Mouse (Mus musculus) left cerebral cortex, adult 2 months (tissue): ENCODE results near the gene Trim56. TPM values are rescaled to one million over a fixed set of nuclear protein-coding genes. Genes with fewer than 3 reads are reported as not detected.
A peak's percentile ranks its signal among the peaks of the same experiment; 100 is the strongest.

Source experiments
- DNase-seq, 2 experiments: peaks; one replicate each; pipeline ENCODE4 v3.0.0; 2021 to 2022; ENCODE audit warnings: low spot score in 2 of 2, mixed read lengths in 1 of 2; ENCODE audit errors: extremely low spot score in 1 of 2
- H3K27ac ChIP-seq: fragments of 200-600 bp; 2 replicates; pipeline ENCODE4 v1.8.1; 2022
- H3K4me3 ChIP-seq: fragments of 200-600 bp; 2 replicates; pipeline ENCODE4 v1.8.1; 2022
- CTCF ChIP-seq: fragments of 200-600 bp; IDR thresholded peaks from 2 replicates; pipeline ENCODE4 v1.8.1; 2022; ENCODE audit warnings: antibody characterized with exemption, mild to moderate bottlenecking, moderate library complexity
- intact Hi-C: fragments of 180-260 bp; cut with DNase I; formaldehyde crosslinking; loops from one replicate; pipeline ENCODE4 v1.15.1; 2025
- total RNA-seq, 2 experiments: library from RNA; stranded (reverse); gene quantifications; 2 replicates each; pipeline ENCODE4 v1.2.3; 2021

Gene Trim56
- total RNA-seq, 2 experiments from 2014 or later, result 4.3 to 5.7 TPM

GRCm38 (mm10) chr5:137085021-137085420 lies 31.0 kb downstream of the Trim56 start:
- no peak for DNase-seq
- Histone ChIP-seq H3K4me3 (no peak overlapping the region), H3K27ac (no peak overlapping the region)
- intact Hi-C loops, result no loop called here
- no peak for TF ChIP-seq CTCF

DNA sequence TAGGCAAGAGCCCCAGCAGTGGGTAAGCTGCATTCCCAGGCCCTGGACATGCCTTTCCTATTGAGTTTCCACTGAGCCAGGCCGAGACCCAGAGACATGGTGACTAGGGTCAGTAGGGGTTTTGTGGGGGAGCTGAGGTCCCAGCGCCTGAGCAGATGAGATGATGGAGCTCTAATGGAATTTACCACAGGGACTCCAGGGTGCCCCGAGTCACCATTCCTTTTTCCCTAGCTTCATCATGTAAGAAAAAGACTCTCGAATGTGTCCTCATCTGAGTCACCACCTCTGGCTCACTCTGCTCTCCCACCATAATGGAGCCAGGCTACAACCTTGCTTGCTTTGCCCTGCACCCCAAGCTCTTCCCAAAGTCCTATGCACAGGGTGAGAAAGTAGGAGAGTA lies 33.0 kb downstream of the Trim56 start:
- intact Hi-C loops, result no loop called here
- no peak for TF ChIP-seq CTCF
- Histone ChIP-seq H3K27ac (no peak overlapping the region), H3K4me3 (no peak overlapping the region)
- DNase-seq, result no peak

- Histone ChIP-seq H3K27ac (no peak overlapping the region), H3K4me3 (no peak overlapping the region)
- no peak for DNase-seq
- no peak for TF ChIP-seq CTCF
- intact Hi-C loops, result no loop called here
Measured at GRCm38 (mm10) chr5:137079849-137080248, 36.2 kb downstream of the Trim56 start.

- intact Hi-C loops, result no loop called here
- no peak for TF ChIP-seq CTCF
- no peak overlapping the region for H3K4me3 ChIP-seq
- H3K27ac ChIP-seq, result no peak overlapping the region
- no peak for DNase-seq
Measured at GRCm38 (mm10) chr5:137078616-137079015, 37.4 kb downstream of the Trim56 start.

- H3K4me3 ChIP-seq, result no peak overlapping the region
- intact Hi-C loops, result no loop called here
- DNase-seq, result no peak
- TF ChIP-seq CTCF, result no peak
- H3K27ac ChIP-seq, result no peak overlapping the region
Measured at GRCm38 (mm10) chr5:137078041-137078440, 38.0 kb downstream of the Trim56 start.

DNA sequence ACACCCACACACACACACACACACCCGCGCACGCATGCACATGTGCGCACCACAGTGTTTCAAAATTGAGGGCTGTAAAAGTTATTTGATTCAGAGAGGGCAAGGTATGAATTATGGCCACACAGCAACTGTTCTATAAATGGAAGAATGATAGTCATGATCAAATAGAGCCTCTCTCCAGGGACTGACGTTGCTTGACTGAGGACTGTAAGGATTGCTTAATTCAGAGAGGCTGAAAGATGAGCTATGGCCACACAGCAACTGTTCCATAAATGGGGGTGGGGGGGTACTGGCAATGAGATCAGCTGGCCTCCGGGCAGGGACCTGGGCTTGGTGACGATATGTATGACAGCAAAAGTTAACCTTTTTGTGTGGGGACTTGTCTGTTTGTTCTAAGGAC lies 38.8 kb downstream of the Trim56 start:
- no peak for TF ChIP-seq CTCF
- H3K4me3 ChIP-seq, result no peak overlapping the region
- H3K27ac ChIP-seq, result no peak overlapping the region
- intact Hi-C loops, result no loop called here
- DNase-seq, result no peak

DNA sequence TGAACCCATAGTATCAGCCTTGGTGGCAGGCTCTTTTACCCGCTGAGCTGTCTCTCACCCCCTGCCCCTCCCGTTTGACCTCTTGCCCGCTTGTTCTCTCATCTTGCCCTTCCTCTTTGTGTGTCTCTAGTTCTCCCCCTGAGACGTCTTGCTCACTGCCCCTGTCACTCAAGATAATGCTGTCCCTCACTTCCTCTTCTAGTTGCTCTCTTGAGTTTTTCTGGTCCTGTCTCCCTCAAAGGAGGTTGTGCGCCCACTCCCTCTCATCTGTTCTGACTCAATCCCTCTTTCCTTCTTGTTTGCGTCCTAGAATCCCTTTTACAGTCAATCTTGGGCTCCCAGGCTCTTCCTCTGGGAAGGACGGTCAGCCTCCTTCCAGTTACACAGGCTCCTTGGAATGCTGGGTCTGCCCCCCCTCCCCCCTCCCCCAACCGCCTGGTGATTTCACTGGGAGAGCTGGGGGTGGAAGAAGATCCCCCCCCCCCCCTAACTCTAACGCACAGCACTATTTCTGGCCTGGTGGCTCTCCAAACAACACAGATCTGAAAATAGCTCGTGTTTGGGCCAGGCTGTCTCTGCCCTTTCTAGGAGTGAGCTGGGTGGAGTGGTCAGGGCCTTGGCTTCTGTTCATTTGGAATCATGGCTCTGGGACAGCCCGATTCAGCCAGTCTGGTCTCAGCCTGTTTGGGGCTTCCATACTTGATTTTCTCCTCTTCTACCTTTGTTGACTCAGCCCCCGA lies 39.6 kb downstream of the Trim56 start:
- intact Hi-C loops, result loop anchor here (1.0 kb wide), 1 partner anchor 26 kb away; no protein-coding TSS in a partner anchor
- TF ChIP-seq CTCF, result no peak
- Histone ChIP-seq H3K4me3 (no peak overlapping the region), H3K27ac (no peak overlapping the region)
- DNase-seq, result no peak

GRCm38 (mm10) chr5:137075726-137076125 lies 40.3 kb downstream of the Trim56 start:
- intact Hi-C loops, result loop anchor here (1.0 kb wide), 1 partner anchor 27 kb away; no protein-coding TSS in a partner anchor
- DNase-seq, result no peak
- Histone ChIP-seq H3K27ac (no peak overlapping the region), H3K4me3 (no peak overlapping the region)
- TF ChIP-seq CTCF, result no peak

DNA sequence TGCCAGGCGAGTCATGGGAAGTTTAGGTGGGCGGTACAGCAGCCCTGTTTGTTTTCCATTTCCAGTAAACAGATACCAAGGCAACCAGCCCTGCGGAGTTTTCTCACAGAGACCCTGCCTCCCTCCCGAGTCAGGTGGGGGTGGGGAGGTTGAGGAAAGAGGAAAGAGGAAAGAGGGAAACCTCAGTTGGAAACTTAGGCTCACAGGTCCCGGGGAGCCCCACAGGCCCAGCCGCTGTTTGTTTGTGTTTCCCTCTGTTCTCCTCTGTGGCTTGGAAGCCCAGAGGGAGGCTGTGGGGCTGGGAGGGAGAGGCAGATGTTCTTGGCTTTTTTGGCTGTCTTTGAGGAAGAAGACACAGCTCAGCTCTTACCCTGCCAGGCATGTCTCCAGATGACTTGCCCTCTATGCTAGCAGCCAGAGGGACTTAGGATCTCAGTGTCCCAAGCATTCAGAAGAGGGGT lies 41.8 kb downstream of the Trim56 start:
- DNase-seq, result no peak
- Histone ChIP-seq H3K4me3 (no peak overlapping the region), H3K27ac (no peak overlapping the region)
- TF ChIP-seq CTCF, result no peak
- intact Hi-C loops, result no loop called here

GRCm38 (mm10) chr5:137073141-137073540 lies 42.9 kb downstream of the Trim56 start:
- no peak overlapping the region for H3K27ac ChIP-seq
- intact Hi-C loops, result no loop called here
- no peak for TF ChIP-seq CTCF

GRCm38 (mm10) chr5:137072079-137072960 lies 43.7 kb downstream of the Trim56 start, which contains the start of gene Serpine1:
Gene Serpine1 (minus strand): TSS chr5:137072268.
- Histone ChIP-seq H3K27ac (peak within 1 kb of the TSS; percentile 40; the same call in 1 of the 2 replicates), H3K4me3 (peak within 1 kb of the TSS; percentile 23)
- no peak for TF ChIP-seq CTCF
- DNase-seq, result peak; percentile 65 to 69
- intact Hi-C loops, result no loop called here

More at GRCm38 (mm10) chr5:137073141-137073540, 42.9 kb downstream of the Trim56 start:
- no peak overlapping the region for H3K4me3 ChIP-seq
- no peak for DNase-seq
